Mouse (Mus musculus): Measurements from ENCODE around the gene Sf3b6.

DNA sequence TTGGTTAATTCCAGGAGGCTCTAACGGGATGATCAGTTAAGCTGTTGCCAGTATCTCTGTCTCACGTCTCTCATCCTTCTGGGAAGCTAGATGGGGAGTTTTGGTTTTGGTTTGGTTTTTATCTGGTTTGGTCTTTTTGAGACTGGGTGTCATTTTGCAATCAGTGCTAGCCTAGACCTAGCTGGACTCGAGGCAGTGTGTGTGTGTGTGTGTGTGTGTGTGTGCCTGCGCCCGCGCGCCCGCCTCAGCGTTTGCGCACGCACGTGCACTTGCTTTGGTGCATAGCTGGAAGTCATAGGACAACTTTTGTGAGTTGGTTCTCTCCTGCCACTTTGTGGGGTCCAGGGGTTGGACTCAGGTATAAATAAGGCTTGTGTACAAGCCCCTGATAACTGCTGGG lies 26.4 kb downstream of the Sf3b6 start:
- TF ChIP-seq EP300 (IDR thresholded peaks at IDR 0.05; ENCODE audit: insufficient read depth, low read depth, low read length), result no peak
- TF ChIP-seq CTCF (IDR thresholded peaks at IDR 0.05; ENCODE audit: low read depth, low read length), result no peak
